In the genomic region with DNA sequence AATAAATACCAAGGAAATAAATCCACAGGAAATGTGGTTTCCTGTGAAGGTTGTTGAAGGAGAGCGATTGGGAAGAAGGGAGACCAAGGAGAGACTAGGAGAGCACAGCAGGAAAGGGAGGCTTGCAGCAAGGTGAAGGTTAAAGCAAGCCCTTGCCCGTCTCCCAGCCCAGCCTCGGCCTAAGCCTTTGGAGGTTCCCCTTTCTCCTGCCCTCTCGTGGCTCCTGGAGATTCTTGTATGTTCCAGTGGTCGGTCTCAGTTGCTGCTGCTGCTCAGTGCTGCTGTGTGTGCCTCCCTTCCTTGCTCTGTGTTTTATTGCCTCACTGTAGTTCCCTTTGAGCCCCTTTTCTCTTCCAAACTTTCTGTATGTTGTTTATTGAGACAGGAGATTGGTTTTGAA, we compare ENCODE assay signal across 30 mouse cellular contexts. TPM values are rescaled to one million over a fixed set of nuclear protein-coding genes. Genes with fewer than 3 reads are reported as not detected.
DNase-seq lines count a peak whose midpoint lies in the region; ATAC-seq and TF ChIP-seq lines count a peak whose summit lies in the region.
"Had no signal": no experiment of that assay in that cellular context is flagged by ENCODE, and none has a peak within 500 bp of the region (broad histone marks: within the 10 kb centered on the region; RNA-seq: fewer than 3 reads in every experiment).

No protein-coding gene starts in this region.

- peaks cover 14% of the 10 kb centered on the region for H3K4me1 ChIP-seq in forebrain, embryonic 13.5 days
- H3K4me1 ChIP-seq in forebrain, postnatal 0 days (ENCODE audit: insufficient read depth) = no peaks in the 10 kb centered on the region
- no peaks in the 10 kb centered on the region for H3K4me1 ChIP-seq in kidney, postnatal 0 days (replicated peaks; ENCODE audit: insufficient read depth, low read length)
- H3K4me1 ChIP-seq in lung, postnatal 0 days (ENCODE audit: insufficient read depth, low read depth, low read length) = no peaks in the 10 kb centered on the region; the same call in 1 of the 2 replicates
- H3K4me1 ChIP-seq: limb, embryonic 13.5 days had no signal

- no peaks in the 10 kb centered on the region for H3K27me3 ChIP-seq in forebrain, embryonic 13.5 days
- no peaks in the 10 kb centered on the region for H3K27me3 ChIP-seq in forebrain, postnatal 0 days (ENCODE audit: insufficient read depth, low read length)
- H3K27me3 ChIP-seq in kidney, postnatal 0 days (ENCODE audit: insufficient read depth, low read length) = no peaks in the 10 kb centered on the region
- H3K27me3 ChIP-seq in lung, postnatal 0 days (replicated peaks; ENCODE audit: insufficient read depth, low read length) = no peaks in the 10 kb centered on the region
- H3K27me3 ChIP-seq: embryonic facial prominence, embryonic 15.5 days; forebrain, embryonic 12.5 days; heart, embryonic 13.5 days; limb, embryonic 13.5 days; liver, embryonic 12.5 days; megakaryocyte, embryonic 14.5 days; midbrain, embryonic 12.5 days; neural tube, embryonic 13.5 days; Patski had no signal

- peak overlapping the region; percentile 15; the same call in 1 of the 2 replicates for H3K27ac ChIP-seq in forebrain, embryonic 13.5 days
- H3K27ac ChIP-seq in forebrain, postnatal 0 days (ENCODE audit: low read depth, low read length) = no peak overlapping the region
- no peak overlapping the region for H3K27ac ChIP-seq in kidney, postnatal 0 days
- no peak overlapping the region for H3K27ac ChIP-seq in lung, postnatal 0 days (ENCODE audit: low read length)
- H3K27ac ChIP-seq: embryonic facial prominence, embryonic 15.5 days; forebrain, embryonic 12.5 days; heart, embryonic 13.5 days; left cerebral cortex, adult 2 months; limb, embryonic 13.5 days; liver, embryonic 12.5 days; midbrain, embryonic 12.5 days; neural tube, embryonic 13.5 days; stomach, postnatal 0 days had no signal

- no peak for DNase-seq in forebrain, postnatal 0 days
- DNase-seq in kidney, postnatal 0 days (ENCODE audit: low spot score) = no peak
- no peak for DNase-seq in kidney, postnatal 14 days
- no peak for DNase-seq in lung, postnatal 0 days (ENCODE audit: low spot score)
- no peak for DNase-seq in lung, postnatal 4 days
- DNase-seq in testis, postnatal 14 days (ENCODE audit: low spot score) = no peak
- DNase-seq: adrenal gland, postnatal 14 days; cerebellum, adult 11-12 months; cerebellum, adult 9-11 months; gastrocnemius, postnatal 36 days; kidney, adult 18-20 months; lung, embryonic 14.5 days; right cerebral cortex, postnatal 4 days; thymus, adult 2 months; thymus, postnatal 36 days had no signal

- TF ChIP-seq CTCF in forebrain, postnatal 0 days (IDR thresholded peaks at IDR 0.05; ENCODE audit: low read depth) = no peak
- TF ChIP-seq CTCF in kidney, postnatal 0 days (IDR thresholded peaks at IDR 0.05; ENCODE audit: low read depth) = 0 out of 2 replicates have a peak, but pooled peaks have one; percentile 12
- TF ChIP-seq CTCF in lung, postnatal 0 days (IDR thresholded peaks at IDR 0.05) = 0 out of 2 replicates have a peak, but pooled peaks have one; percentile 20

- no peak overlapping the region for H3K4me2 ChIP-seq in forebrain, embryonic 13.5 days
- H3K4me2 ChIP-seq in forebrain, postnatal 0 days (ENCODE audit: low read depth) = no peak overlapping the region
- H3K4me2 ChIP-seq in kidney, postnatal 0 days (ENCODE audit: low read length) = no peak overlapping the region
- no peak overlapping the region for H3K4me2 ChIP-seq in lung, postnatal 0 days (replicated peaks; ENCODE audit: low read depth, low read length)
- H3K4me2 ChIP-seq: embryonic facial prominence, embryonic 15.5 days; forebrain, embryonic 12.5 days; heart, embryonic 13.5 days; limb, embryonic 13.5 days; liver, embryonic 12.5 days; lung, embryonic 14.5 days; midbrain, embryonic 12.5 days; neural tube, embryonic 13.5 days had no signal

- H3K9me3 ChIP-seq in forebrain, embryonic 13.5 days (replicated peaks) = no peaks in the 10 kb centered on the region
- no peaks in the 10 kb centered on the region for H3K9me3 ChIP-seq in forebrain, postnatal 0 days (ENCODE audit: low read length)
- no peaks in the 10 kb centered on the region for H3K9me3 ChIP-seq in kidney, postnatal 0 days (replicated peaks; ENCODE audit: low read length)
- H3K9me3 ChIP-seq in lung, postnatal 0 days (ENCODE audit: low read length) = no peaks in the 10 kb centered on the region
- H3K9me3 ChIP-seq: embryonic facial prominence, embryonic 15.5 days; forebrain, embryonic 12.5 days; G1E; heart, embryonic 13.5 days; limb, embryonic 13.5 days; liver, embryonic 12.5 days; megakaryocyte, embryonic 14.5 days; midbrain, embryonic 12.5 days; neural tube, embryonic 13.5 days had no signal

- H3K4me3 ChIP-seq in forebrain, embryonic 13.5 days = no peak overlapping the region
- no peak overlapping the region for H3K4me3 ChIP-seq in forebrain, postnatal 0 days (ENCODE audit: low read depth, low read length)
- no peak overlapping the region for H3K4me3 ChIP-seq in kidney, postnatal 0 days (replicated peaks; ENCODE audit: low read depth, low read length)
- no peak overlapping the region for H3K4me3 ChIP-seq in lung, postnatal 0 days (ENCODE audit: low read depth, low read length)
- H3K4me3 ChIP-seq: embryonic facial prominence, embryonic 15.5 days; forebrain, embryonic 12.5 days; heart, embryonic 13.5 days; left cerebral cortex, adult 2 months; limb, embryonic 13.5 days; liver, embryonic 12.5 days; megakaryocyte, embryonic 14.5 days; midbrain, embryonic 12.5 days; neural tube, embryonic 13.5 days had no signal

- H3K9ac ChIP-seq in forebrain, embryonic 13.5 days = no peak overlapping the region
- H3K9ac ChIP-seq in forebrain, postnatal 0 days = no peak overlapping the region
- H3K9ac ChIP-seq in kidney, postnatal 0 days (ENCODE audit: low read depth, low read length) = no peak overlapping the region
- H3K9ac ChIP-seq in lung, postnatal 0 days (replicated peaks; ENCODE audit: low read depth) = no peak overlapping the region
- H3K9ac ChIP-seq: embryonic facial prominence, embryonic 15.5 days; forebrain, embryonic 12.5 days; heart, embryonic 13.5 days; limb, embryonic 13.5 days; liver, embryonic 12.5 days; lung, embryonic 14.5 days; midbrain, embryonic 12.5 days; neural tube, embryonic 13.5 days had no signal

- no peak for ATAC-seq in forebrain, embryonic 13.5 days
- ATAC-seq in forebrain, postnatal 0 days = no peak
- no peak for ATAC-seq in kidney, postnatal 0 days (replicated peaks; ENCODE audit: low FRiP score, low read depth)
- ATAC-seq in lung, postnatal 0 days = peak; percentile 19; the same call in 1 of the 2 replicates
- ATAC-seq in megakaryocyte, adult 5-6 weeks (ENCODE audit: poor library complexity, severe bottlenecking) = peak; percentile 55
- ATAC-seq: hindbrain, embryonic 16.5 days; liver, embryonic 12.5 days; Patski had no signal

- WGBS in forebrain, embryonic 13.5 days = 67% methylated on average over 5 of the region's 5 CpGs
- 82% methylated on average over 5 of the region's 5 CpGs for WGBS in forebrain, postnatal 0 days
- 25% methylated on average over 5 of the region's 5 CpGs for WGBS in kidney, postnatal 0 days
- WGBS in lung, postnatal 0 days = 49% methylated on average over 5 of the region's 5 CpGs

- no peaks in the 10 kb centered on the region for H3K36me3 ChIP-seq in forebrain, embryonic 13.5 days (ENCODE audit: poor library complexity, severe bottlenecking)
- H3K36me3 ChIP-seq in forebrain, postnatal 0 days (ENCODE audit: insufficient read depth) = no peaks in the 10 kb centered on the region
- 0 out of 2 replicates have a peak, but pooled peaks cover 2% of the 10 kb centered on the region for H3K36me3 ChIP-seq in kidney, postnatal 0 days (ENCODE audit: insufficient read depth, low read length)
- no peaks in the 10 kb centered on the region for H3K36me3 ChIP-seq in lung, postnatal 0 days (ENCODE audit: insufficient read depth, low read length)
- H3K36me3 ChIP-seq: embryonic facial prominence, embryonic 15.5 days; forebrain, embryonic 12.5 days; midbrain, embryonic 12.5 days; neural tube, embryonic 13.5 days had no signal

- no peak for TF ChIP-seq EP300 in lung, postnatal 0 days (IDR thresholded peaks at IDR 0.05)

RNA-seq across cellular contexts. Expression of a gene that starts 42.4 kb away (rescaled TPM):
- 84.9 and 91.3 TPM in 2 replicates for polyA plus RNA-seq in forebrain, embryonic 13.5 days (2015; fragmentation: Nextera tagmentation; extraction: Ambion mirVana)
- total RNA-seq in forebrain, postnatal 0 days (2014; rRNA removed) = 243 and 278 TPM in 2 replicates
- 58.7 and 95.6 TPM in 2 replicates for polyA plus RNA-seq in forebrain, postnatal 0 days (2015; fragmentation: Nextera tagmentation; extraction: Ambion mirVana)
- polyA plus RNA-seq in kidney, postnatal 0 days (2015; fragmentation: Nextera tagmentation; extraction: Ambion mirVana) = 12.7 and 14.5 TPM in 2 replicates
- polyA plus RNA-seq in lung, postnatal 0 days (2015; fragmentation: Nextera tagmentation; extraction: Ambion mirVana) = 12.1 and 13.1 TPM in 2 replicates
- total RNA-seq in megakaryocyte, adult 5-6 weeks (2015) = 32.2 and 36.0 TPM in 2 replicates
- total RNA-seq in megakaryocyte, adult 5-6 weeks (2017) = 32.2 and 35.8 TPM in 2 replicates

Comparison
In these comparisons a context has a peak if more than half of its experiments do, and no peak if none do; other contexts are left out.
1. ATAC-seq: peak in lung, postnatal 0 days (single experiment) and megakaryocyte, adult 5-6 weeks (single experiment); none in forebrain, embryonic 13.5 days (single experiment), forebrain, postnatal 0 days (single experiment) and kidney, postnatal 0 days (single experiment).